Mouse (Mus musculus): ENCODE results near the gene Tnfaip2. TPM values are rescaled to one million over a fixed set of nuclear protein-coding genes. Genes with fewer than 3 reads are reported as not detected.

Tnfaip2 gene
- polyA plus RNA-seq, 1 experiment from 2014 or later = 11.2 TPM

DNA sequence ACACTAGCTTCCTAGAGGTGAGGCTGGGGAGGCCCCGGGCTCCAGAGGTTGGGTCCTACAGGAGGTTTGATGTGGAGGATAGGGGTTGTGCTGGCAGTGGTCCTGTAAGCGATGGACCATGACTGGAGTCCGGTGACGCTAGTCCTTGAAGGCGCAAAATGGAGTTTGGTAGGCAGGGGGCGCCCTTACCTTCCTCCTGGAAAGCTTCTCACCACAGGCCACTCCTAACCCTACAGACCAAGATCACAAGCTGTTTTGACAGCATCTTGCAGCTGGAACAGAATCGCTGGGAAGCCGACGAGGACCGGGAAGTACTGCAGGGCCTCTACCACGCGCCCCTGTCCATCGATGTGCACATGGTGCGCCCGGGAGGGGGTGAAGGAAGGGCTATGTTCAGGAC lies 17.0 kb upstream of the Tnfaip2 start:
- Histone ChIP-seq H3K27ac (ENCODE audit: low read depth, low read length) (no peak overlapping the region), H3K27me3 (ENCODE audit: control insufficient read depth, insufficient read depth, low read length) (peaks cover 66% of the 10 kb centered on the region), H3K9ac (ENCODE audit: low read depth, low read length) (no peak overlapping the region), H3K4me2 (no peak overlapping the region), H3K36me3 (ENCODE audit: control insufficient read depth, insufficient read depth, low read length) (no peaks in the 10 kb centered on the region), H3K9me3 (replicated peaks; ENCODE audit: control insufficient read depth, low read length) (no peaks in the 10 kb centered on the region), H3K4me1 (ENCODE audit: control insufficient read depth, insufficient read depth, low read length) (peaks cover 41% of the 10 kb centered on the region), H3K4me3 (ENCODE audit: low read depth, low read length) (no peak overlapping the region)
- 3% methylated on average over 15 of the region's 15 CpGs for WGBS (ENCODE audit: insufficient replicate concordance)
- no peak for ATAC-seq (replicated peaks; ENCODE audit: insufficient number of reproducible peaks, low FRiP score, low TSS enrichment)

DNA sequence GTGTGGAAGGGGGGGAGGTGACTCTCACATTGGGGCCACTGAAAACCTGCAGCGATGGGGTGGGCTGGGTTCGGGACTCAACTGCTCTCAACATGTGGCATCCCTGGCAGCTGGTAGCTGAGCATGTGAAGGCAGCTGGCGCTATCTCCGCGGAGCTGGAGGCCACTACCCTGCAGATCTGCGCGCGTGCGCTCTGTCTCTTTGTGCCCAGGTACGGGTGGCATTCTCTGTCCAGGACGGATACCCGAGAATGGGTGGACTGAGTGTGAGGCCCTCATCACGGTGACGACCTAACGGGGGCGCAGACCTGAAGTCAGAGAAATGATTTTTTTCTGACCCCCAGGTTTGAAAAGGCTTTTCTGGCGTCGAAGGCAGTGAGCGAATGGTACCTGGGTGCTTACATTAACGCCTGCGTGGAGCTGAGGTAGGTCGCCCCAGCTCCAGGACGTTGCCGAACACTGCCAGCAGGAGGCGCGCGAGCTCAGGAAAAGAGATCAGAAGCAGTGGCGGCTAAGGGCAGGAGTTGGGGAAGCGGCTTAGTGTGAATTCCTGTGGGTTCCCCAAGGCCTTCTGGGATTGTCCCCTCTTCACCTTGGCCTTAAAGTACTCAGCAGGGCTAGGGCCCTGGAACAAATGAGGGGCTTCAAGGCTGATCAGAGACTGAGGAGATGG lies 16.3 kb upstream of the Tnfaip2 start:
- H3K27ac ChIP-seq (ENCODE audit: low read depth, low read length) = no peak overlapping the region
- no peak overlapping the region for H3K4me3 ChIP-seq (ENCODE audit: low read depth, low read length)
- 0 out of 2 replicates have a peak, but pooled peaks have one; percentile 16 for ATAC-seq (replicated peaks; ENCODE audit: insufficient number of reproducible peaks, low FRiP score, low TSS enrichment)
- no peak overlapping the region; the same call in 1 of the 2 replicates for H3K4me2 ChIP-seq
- H3K36me3 ChIP-seq (ENCODE audit: control insufficient read depth, insufficient read depth, low read length) = no peaks in the 10 kb centered on the region
- H3K27me3 ChIP-seq (ENCODE audit: control insufficient read depth, insufficient read depth, low read length) = peaks cover 72% of the 10 kb centered on the region
- H3K4me1 ChIP-seq (ENCODE audit: control insufficient read depth, insufficient read depth, low read length) = peaks cover 45% of the 10 kb centered on the region
- no peak overlapping the region for H3K9ac ChIP-seq (ENCODE audit: low read depth, low read length)
- WGBS (ENCODE audit: insufficient replicate concordance) = 16% methylated on average over 29 of the region's 29 CpGs
- H3K9me3 ChIP-seq (replicated peaks; ENCODE audit: control insufficient read depth, low read length) = no peaks in the 10 kb centered on the region

DNA sequence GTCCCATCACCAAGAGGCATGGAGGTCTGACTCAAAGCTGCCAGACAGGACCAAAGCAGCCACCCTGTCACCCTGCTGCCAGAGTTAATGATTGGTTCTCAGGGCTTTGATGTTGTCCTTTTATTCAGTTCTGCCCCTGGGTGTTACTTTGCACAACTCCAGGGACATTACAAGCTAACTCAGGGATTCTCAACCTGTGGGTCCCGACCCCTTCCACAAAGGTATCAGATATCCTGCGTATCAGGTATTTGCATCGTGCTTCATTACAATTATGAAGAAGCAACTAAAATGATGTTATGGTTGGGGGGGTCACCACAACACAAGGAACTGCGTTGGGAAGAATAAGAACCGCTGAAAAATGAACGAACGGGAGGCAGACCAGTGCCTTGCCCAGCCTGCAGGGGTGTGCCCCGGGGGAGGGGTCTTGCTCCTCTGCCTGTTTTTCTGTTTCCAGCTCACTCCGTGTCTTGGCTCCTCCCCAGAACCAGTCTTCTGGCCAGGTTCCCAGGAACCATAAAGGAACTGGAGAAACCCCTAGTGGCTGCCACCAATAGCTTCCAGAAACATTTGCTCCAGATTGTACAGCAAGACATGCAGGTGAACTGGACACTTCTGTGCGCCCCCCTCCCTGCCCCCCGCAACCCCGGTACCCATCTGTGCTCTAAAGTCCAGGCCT lies 14.7 kb upstream of the Tnfaip2 start:
- Histone ChIP-seq H3K4me2 (no peak overlapping the region), H3K27me3 (ENCODE audit: control insufficient read depth, insufficient read depth, low read length) (peaks cover 74% of the 10 kb centered on the region), H3K4me3 (ENCODE audit: low read depth, low read length) (no peak overlapping the region), H3K27ac (ENCODE audit: low read depth, low read length) (no peak overlapping the region), H3K9me3 (replicated peaks; ENCODE audit: control insufficient read depth, low read length) (no peaks in the 10 kb centered on the region), H3K9ac (ENCODE audit: low read depth, low read length) (no peak overlapping the region), H3K4me1 (ENCODE audit: control insufficient read depth, insufficient read depth, low read length) (peaks cover 50% of the 10 kb centered on the region), H3K36me3 (ENCODE audit: control insufficient read depth, insufficient read depth, low read length) (no peaks in the 10 kb centered on the region)
- ATAC-seq (replicated peaks; ENCODE audit: insufficient number of reproducible peaks, low FRiP score, low TSS enrichment) = no peak
- 50% methylated on average over 12 of the region's 12 CpGs for WGBS (ENCODE audit: insufficient replicate concordance)

DNA sequence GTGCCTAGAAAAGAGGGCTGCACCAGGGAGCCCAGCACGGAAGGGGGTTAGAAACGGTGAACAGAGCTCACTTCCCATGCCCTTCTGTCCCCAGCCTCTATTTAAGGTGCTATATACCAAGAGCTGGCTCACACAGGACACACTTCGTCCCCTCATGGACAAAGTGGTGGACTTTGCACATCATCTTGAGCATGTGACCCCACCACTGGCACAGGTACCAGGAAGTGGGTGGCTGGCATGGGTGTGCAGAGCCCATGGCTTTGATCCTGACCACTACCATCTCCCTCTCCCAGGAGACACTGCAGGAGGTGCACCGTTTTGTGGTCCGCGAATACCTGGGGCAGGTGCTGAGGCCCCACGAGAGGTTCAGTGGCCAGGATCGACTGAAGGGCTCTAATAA lies 13.9 kb upstream of the Tnfaip2 start:
- H3K4me2 ChIP-seq = peak overlapping the region; percentile 69
- H3K27ac ChIP-seq (ENCODE audit: low read depth, low read length) = peak overlapping the region; percentile 74
- no peak overlapping the region; the same call in 1 of the 2 replicates for H3K9ac ChIP-seq (ENCODE audit: low read depth, low read length)
- H3K4me1 ChIP-seq (ENCODE audit: control insufficient read depth, insufficient read depth, low read length) = peaks cover 49% of the 10 kb centered on the region
- 25% methylated on average over 8 of the region's 8 CpGs for WGBS (ENCODE audit: insufficient replicate concordance)
- no peak for ATAC-seq (replicated peaks; ENCODE audit: insufficient number of reproducible peaks, low FRiP score, low TSS enrichment)
- peaks cover 66% of the 10 kb centered on the region for H3K27me3 ChIP-seq (ENCODE audit: control insufficient read depth, insufficient read depth, low read length)
- no peaks in the 10 kb centered on the region for H3K36me3 ChIP-seq (ENCODE audit: control insufficient read depth, insufficient read depth, low read length)
- no peaks in the 10 kb centered on the region for H3K9me3 ChIP-seq (replicated peaks; ENCODE audit: control insufficient read depth, low read length)
- H3K4me3 ChIP-seq (ENCODE audit: low read depth, low read length) = 0 out of 2 replicates have a peak overlapping the region, but pooled peaks have one; percentile 10

DNA sequence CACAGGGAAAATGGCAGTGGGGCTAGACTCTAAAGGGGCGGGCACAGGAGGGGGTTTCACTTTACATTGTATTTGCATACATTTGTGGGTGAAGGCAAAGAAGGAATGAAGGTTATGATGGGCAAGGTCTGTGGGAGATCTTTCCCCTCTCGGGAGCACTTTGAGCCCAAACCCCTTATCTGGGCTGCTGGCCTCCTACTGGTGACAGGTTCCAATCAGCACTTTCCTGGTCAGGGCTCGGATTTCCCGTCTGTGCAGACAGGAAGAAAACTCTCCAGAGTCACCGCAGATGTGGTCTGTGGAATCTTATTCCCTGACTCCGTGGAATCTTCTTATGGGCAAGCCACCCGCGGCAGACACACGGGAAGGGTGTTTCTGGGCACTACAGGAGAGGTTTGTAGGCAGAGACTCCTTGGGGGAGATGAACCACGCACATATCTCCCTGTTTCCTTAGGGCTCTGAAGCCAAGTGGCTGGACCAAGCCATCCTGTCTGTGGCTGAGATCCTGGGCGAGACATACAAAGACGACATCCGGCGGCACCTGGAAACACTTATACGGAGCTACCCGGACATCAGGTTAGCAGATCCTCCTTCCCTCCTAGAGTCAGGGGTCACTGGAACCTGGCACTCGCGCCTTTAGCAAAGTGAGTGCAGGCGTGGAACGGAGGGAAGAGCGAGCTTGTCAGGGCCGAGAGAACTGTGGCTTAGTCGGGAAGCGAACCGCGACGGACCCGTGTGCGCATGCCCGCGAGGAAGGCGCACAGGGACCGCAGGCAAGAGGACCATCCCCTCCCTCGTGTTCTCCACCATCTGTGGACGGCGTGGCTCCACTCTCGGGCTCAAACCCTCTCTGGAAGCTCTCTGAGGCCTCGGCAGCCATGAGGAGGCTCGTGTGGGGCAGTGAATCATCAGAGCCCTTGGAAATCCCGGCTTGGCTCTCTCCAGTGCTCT lies 13.0 kb upstream of the Tnfaip2 start:
- Histone ChIP-seq H3K4me2 (peak overlapping the region; percentile 69), H3K9me3 (replicated peaks; ENCODE audit: control insufficient read depth, low read length) (no peaks in the 10 kb centered on the region), H3K27ac (ENCODE audit: low read depth, low read length) (peak overlapping the region; percentile 74), H3K4me1 (ENCODE audit: control insufficient read depth, insufficient read depth, low read length) (peaks cover 45% of the 10 kb centered on the region), H3K9ac (ENCODE audit: low read depth, low read length) (peak overlapping the region; percentile 66), H3K27me3 (ENCODE audit: control insufficient read depth, insufficient read depth, low read length) (peaks cover 57% of the 10 kb centered on the region), H3K36me3 (ENCODE audit: control insufficient read depth, insufficient read depth, low read length) (no peaks in the 10 kb centered on the region), H3K4me3 (ENCODE audit: low read depth, low read length) (peak overlapping the region; percentile 49)
- WGBS (ENCODE audit: insufficient replicate concordance) = under 1% methylated on average over 40 of the region's 40 CpGs
- ATAC-seq (replicated peaks; ENCODE audit: insufficient number of reproducible peaks, low FRiP score, low TSS enrichment) = no peak

DNA sequence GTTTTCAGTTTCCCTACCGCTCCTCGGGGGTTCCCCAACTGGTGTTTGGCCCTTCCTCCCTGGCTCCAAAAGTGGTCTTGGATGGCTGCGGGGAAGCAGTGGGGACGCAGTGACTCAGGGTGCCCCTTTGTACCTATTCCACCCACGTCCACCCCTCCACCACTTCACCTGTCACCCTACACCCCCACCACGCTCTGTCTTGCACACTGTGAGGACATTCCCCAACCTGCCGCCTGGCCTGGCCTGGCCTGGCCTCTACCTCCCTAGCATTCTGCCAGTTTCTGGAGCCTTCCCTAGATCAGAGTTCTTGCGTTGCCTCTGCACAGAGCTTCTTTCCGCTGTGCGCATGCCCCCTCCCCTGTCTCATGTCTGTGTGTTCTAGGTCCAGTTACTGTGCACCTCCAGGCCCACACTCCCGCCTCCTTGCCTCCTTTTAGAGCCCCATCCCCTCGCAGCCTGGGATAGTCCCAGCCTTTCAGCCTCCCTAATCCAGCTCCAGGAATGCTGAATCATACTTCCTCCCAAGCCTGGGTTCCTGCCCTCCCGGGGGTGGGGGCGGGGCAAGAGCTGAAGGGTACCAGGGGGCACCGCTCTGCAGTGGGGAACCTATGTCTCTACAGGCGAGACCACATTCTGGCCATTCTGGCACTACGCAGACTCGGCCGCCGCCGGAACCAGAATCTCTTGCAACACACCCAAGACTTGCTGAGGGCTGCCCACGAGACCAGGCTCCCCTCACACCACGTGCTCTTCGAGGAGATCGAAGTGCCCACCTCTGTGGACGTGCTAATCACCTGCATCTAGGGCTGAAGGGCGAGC lies 12.0 kb upstream of the Tnfaip2 start:
- peak overlapping the region; percentile 74; the same call in 1 of the 2 replicates for H3K27ac ChIP-seq (ENCODE audit: low read depth, low read length)

DNA sequence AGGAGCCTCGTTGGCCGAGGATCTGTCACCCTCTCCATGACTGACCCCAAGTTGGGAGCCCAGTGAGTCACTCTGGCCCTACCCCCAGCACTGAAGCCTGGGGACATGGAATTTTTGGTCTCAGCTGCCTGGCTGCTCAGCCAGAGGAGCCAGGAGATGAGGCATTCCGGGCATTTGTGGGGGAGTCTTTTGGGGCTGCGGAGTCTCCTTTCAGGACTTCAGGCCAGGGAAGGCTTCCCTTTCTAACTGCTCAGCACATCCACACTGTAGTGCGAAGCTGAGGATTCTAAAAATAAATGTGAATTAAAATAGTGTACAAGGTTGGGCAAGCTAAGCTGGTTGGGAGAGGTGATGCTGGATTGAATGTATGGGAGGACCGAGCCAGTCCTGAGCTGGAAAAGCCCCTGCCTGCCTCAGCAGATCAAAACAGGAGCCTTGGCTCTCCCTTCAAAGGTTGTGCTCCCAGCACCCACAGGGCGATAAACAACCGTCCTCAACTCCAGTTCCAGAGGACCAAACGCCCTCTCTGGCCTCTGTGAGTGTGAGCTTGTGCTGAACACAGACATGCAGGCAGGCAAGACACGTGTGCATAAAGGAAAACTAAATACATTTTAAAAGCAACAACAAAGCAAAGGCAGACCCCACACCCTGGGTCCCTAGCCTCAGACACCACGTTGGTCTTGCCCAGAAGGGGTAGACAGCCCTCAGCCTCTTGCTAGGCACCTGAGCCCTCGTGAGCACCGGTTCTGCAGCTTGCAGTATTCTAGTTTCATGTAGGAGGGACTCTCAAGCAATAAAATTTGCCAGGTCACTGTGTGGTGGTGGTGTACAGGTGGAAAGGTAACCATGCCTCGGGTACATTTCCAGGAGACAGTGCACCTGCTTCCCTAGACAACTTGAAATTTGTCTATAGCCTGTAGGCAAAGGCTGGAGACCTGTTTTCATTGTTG lies 11.1 kb upstream of the Tnfaip2 start:
- Histone ChIP-seq H3K36me3 (ENCODE audit: control insufficient read depth, insufficient read depth, low read length) (no peaks in the 10 kb centered on the region), H3K9me3 (replicated peaks; ENCODE audit: control insufficient read depth, low read length) (no peaks in the 10 kb centered on the region), H3K4me2 (peak overlapping the region; percentile 69), H3K9ac (ENCODE audit: low read depth, low read length) (no peak overlapping the region), H3K4me1 (ENCODE audit: control insufficient read depth, insufficient read depth, low read length) (peaks cover 55% of the 10 kb centered on the region), H3K27me3 (ENCODE audit: control insufficient read depth, insufficient read depth, low read length) (peaks cover 42% of the 10 kb centered on the region), H3K27ac (ENCODE audit: low read depth, low read length) (0 out of 2 replicates have a peak overlapping the region, but pooled peaks have one; percentile 7), H3K4me3 (ENCODE audit: low read depth, low read length) (peak overlapping the region; percentile 49; the same call in 1 of the 2 replicates)
- WGBS (ENCODE audit: insufficient replicate concordance) = 24% methylated on average over 14 of the region's 14 CpGs
- no peak for ATAC-seq (replicated peaks; ENCODE audit: insufficient number of reproducible peaks, low FRiP score, low TSS enrichment)

More for the DNA sequence above, 12.0 kb upstream of the Tnfaip2 start:
- Histone ChIP-seq H3K9me3 (replicated peaks; ENCODE audit: control insufficient read depth, low read length) (no peaks in the 10 kb centered on the region), H3K4me3 (ENCODE audit: low read depth, low read length) (peak overlapping the region; percentile 49), H3K9ac (ENCODE audit: low read depth, low read length) (peak overlapping the region; percentile 66), H3K36me3 (ENCODE audit: control insufficient read depth, insufficient read depth, low read length) (no peaks in the 10 kb centered on the region), H3K27me3 (ENCODE audit: control insufficient read depth, insufficient read depth, low read length) (peaks cover 48% of the 10 kb centered on the region), H3K4me1 (ENCODE audit: control insufficient read depth, insufficient read depth, low read length) (peaks cover 55% of the 10 kb centered on the region), H3K4me2 (peak overlapping the region; percentile 69)
- no peak for ATAC-seq (replicated peaks; ENCODE audit: insufficient number of reproducible peaks, low FRiP score, low TSS enrichment)
- WGBS (ENCODE audit: insufficient replicate concordance) = 9% methylated on average over 27 of the region's 27 CpGs
